Mouse (Mus musculus) testis, adult 2 months (tissue): Measurements from ENCODE around the gene Nos1ap.

Experiments
- CTCF ChIP-seq: fragments of 200-500 bp; IDR thresholded peaks from 2 replicates; pipeline ENCODE4 v1.5.1; 2012; ENCODE audit warnings: low read depth, mild to moderate bottlenecking, inconsistent platforms, low read length, moderate library complexity; ENCODE audit not compliant: control insufficient read depth, insufficient read depth, insufficient replicate concordance
- POLR2A ChIP-seq: fragments of 200-500 bp; IDR thresholded peaks from 2 replicates; pipeline ENCODE4 v1.6.1; 2012; ENCODE audit warnings: low read depth, mild to moderate bottlenecking, inconsistent platforms, low read length, moderate library complexity; ENCODE audit not compliant: control insufficient read depth

DNA sequence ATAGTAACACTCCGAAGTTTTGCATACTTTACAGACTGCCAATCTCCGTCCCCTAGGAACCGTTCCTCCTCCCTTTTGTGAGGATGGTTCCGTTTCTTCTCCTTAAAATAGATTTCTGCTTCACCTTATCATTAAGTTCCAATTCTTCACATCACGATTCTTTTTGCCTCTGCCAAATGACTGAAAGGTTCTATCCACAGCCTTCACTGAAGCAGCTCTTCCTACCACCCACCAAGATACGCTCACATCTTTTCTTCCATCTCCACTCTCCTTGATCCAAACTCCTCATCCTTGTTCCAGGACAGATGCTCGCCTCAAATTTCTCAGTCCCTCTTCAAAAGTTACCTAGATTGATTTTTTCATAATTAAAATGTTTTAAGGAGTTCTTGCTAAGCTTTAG, 220.8 kb downstream of the Nos1ap start:
- no peak for TF ChIP-seq CTCF
- no peak for TF ChIP-seq POLR2A
